Mouse (Mus musculus) brain, adult 2 months (tissue): ENCODE measurements at regions not wholly inside any gene's neighbourhood (a gene's known extent, or its start where the extent isn't known, plus 50 kb on each side); places are given as distances from the start of the nearest gene placed in this dataset.
A peak's percentile ranks its signal among the peaks of the same experiment; 100 is the strongest.

ENCODE experiments used
- DNase-seq: peaks from one replicate; pipeline ENCODE4 v3.0.0; 2011; ENCODE audit warnings: low read depth, low spot score

GRCm38 (mm10) chr9:113421645-113422044 lies 286.4 kb downstream of the Pdcd6ip start:
- DNase-seq = no peak

DNA sequence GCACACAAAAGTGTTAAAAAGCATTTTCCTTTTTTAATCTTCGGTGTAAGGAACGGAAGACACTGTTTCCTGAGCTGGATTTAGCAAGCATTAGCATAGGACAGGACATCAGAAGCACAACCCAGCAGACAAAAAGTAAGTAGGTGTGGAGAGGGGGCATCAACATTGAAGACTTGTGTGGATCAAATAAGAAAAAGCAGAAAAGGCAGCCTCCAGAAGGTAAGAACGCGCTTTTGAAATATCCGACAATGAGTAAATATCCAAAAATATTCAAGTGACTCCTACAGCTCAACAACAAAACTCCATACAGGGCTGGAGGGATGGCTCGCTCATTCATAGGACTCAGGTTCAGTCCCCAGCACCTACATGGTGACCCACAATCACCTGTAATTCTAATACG lies 286.9 kb downstream of the Pdcd6ip start:
- peak; percentile 42 for DNase-seq

- DNase-seq = no peak
Measured at GRCm38 (mm10) chr9:113419801-113420200, 288.3 kb downstream of the Pdcd6ip start.

DNA sequence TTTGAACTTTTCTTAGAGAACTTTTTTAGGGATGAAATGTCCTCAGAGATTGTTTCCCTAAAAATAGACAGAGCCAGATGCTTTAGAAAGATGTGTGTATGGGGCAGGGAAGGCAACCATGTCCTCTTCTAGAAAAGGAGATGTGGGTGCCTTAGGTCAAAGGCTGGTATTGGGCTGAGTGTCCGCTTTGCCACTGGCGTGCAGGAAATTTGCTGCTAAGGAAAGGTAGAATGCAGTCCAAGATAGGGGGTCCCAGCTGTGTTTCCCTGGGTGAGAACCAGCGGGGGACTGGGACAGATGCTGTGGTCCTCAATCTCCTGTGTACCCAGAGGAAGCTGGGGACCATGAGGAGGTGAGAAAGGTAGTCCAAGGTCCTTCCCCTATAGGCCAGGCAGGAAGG lies 291.0 kb downstream of the Pdcd6ip start:
- no peak for DNase-seq

DNA sequence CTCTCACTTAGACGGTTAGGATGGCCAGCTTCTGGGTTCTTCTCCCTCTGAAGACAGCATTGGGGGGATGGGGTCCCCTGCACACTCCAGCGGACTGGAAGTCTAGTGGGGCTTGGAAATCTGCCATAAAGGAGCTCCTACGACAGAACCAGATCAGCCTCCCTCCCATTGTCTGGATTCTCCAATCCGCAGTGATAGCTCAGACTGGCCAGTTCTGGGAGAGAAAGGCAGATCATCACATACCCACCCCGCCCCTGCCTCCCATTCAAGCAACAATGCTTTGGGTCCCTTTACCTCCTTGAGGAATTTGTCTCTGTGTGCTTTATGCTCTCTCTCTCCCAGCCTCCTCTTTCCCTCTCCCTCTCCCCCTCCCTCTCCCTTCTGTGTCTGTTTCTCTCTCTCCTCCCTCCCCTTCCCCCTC lies 292.5 kb downstream of the Pdcd6ip start:
- no peak for DNase-seq

- no peak for DNase-seq
Measured at GRCm38 (mm10) chr9:113414690-113415089, 293.4 kb downstream of the Pdcd6ip start.

DNA sequence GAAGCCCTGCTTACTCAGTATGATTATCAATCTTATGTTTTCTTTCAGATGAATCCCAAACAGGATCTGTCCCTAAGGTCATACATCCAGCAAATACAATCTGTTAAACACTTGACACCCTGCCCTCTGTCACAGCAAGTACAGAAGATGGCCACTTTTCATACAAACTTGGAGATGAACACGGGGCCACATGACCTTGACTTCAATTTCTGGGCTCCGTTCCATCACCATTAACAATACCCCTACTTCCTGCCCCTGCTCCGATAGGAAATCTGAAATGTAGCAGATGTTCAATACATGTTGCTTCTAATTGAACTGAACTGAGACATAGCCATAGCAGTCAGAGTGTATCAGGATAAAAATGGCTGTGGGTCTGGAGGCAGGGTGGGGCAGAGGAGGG lies 294.2 kb downstream of the Pdcd6ip start:
- no peak for DNase-seq

GRCm38 (mm10) chr9:113411638-113412037 lies 296.4 kb downstream of the Pdcd6ip start:
- no peak for DNase-seq

DNA sequence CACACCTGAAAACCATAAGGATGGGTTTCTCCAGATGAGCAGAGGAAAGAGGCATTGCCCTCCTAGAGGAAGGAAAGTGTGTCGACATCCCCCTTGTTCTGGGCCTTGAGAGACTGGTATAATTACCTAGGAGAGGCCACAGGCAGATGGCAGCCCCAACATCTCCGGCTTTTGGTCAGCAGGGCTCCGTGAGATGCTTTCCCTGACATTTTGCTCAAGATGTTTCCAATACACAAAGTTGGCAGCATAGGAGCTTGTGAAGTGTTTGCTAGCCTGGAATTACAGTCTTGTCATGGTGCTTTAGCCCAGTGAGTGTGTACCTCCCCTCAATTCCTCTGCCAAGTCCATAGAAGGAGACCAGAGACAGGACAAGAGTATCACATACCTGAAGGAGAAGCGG lies 299.5 kb downstream of the Pdcd6ip start:
- no peak for DNase-seq

DNA sequence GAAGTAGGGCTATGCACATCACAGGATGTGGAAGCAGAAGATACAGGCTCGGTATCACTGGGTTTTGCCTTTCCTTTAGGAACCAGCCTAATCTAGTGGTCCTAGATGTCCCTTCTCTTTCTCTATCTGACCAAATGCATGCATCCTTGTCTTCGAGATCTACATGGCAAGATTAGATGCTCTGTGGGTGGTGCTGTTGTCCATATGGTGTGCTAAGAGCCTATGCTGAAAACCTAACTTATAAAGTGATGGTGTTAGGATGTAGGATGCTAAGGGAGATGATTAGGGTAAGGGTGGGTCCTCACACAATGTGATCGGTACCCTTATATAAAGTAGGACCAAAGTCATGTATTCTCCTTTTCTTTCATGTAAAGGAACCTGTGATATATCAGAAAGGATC lies 313.7 kb downstream of the Pdcd6ip start:
- DNase-seq = peak; percentile 57

- DNase-seq = peak; percentile 48
Measured at GRCm38 (mm10) chr9:113387356-113387755, 320.7 kb downstream of the Pdcd6ip start.

- no peak for DNase-seq
Measured at GRCm38 (mm10) chr9:113381591-113382110, 326.4 kb downstream of the Pdcd6ip start.

DNA sequence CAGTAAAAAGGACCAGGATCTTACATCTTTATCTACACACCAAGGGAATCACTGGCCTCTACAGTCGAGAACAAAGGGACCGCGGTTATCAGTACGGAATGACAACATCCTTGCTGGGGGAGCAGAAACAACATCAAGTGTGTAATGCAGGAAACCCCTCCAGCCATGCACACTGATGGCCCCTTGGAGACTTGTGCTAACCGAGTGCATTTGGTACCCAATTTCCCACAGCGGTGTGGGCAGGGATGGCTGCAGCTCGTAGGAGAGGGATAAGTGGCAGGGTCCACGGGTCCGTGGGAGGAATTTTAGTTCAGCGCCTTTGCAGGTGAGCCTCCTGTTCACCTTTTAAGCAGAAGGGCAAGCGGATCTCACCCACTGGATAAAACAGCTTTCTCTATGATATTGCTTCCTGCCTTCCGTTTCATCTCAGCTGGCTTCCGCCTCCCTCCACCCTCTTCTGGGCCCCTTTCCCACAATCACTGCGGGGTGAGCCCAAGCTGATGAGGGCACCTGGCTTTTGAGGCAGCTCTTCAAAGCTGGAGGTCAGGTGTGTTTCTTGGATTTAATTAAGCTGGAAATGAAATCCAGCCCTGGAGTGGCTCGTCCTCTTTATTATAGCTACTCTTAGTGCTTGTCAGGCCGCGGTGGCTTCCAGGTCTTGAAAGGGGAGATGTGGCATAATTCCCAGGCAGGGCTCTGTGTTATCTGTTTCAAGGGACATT lies 327.5 kb downstream of the Pdcd6ip start:
- peak; percentile 45 for DNase-seq

- DNase-seq = no peak
Measured at GRCm38 (mm10) chr9:113378525-113378924, 329.5 kb downstream of the Pdcd6ip start.

DNA sequence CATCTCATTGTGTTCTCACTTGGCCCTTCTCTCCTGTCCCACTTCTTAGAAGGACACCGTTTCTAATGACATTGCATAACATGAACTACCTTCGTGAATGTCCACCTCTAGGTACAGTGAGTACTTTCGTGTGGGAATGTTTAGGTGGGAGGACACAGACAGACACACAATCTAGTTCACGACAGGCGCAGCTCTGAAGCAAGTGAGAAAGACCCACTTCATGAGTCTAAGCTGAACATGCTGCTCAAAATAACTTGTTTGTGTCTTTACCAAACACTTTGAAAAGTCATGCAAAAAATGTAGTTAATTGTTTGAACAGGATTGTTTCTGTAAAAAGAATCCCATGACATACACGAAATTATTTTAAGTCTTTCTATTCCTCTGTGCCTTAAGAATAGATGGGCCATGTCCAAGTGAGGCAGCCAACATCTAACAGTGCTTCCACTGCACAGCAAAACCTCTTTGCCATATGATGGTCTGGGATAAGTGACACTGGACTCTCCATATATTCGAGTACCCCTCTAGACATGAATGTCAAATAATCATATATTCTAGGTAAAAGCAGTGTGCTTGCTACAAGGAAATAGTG lies 336.2 kb downstream of the Pdcd6ip start:
- peak; percentile 69 for DNase-seq

GRCm38 (mm10) chr9:113347942-113348341 lies 360.1 kb downstream of the Pdcd6ip start:
- no peak for DNase-seq

DNA sequence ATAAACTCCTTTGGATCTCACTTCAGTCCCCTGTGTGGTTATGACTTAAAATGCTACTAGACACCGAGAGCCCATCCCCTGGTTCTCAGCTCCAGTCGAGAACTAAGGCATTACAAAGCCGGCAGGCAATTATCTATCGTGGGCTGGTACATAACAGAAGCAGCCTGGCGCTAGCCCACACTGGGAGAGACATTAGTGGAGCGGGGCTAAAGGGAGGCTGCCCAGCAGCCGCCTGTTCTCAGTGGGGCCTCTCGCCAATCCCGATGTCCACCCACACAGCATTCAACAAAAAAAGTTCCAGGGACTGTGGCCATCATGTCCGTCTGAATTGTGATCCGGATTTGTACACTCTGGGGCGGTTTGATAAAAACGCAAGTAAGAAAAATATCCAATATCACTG lies 361.5 kb downstream of the Pdcd6ip start:
- DNase-seq = peak; percentile 80

DNA sequence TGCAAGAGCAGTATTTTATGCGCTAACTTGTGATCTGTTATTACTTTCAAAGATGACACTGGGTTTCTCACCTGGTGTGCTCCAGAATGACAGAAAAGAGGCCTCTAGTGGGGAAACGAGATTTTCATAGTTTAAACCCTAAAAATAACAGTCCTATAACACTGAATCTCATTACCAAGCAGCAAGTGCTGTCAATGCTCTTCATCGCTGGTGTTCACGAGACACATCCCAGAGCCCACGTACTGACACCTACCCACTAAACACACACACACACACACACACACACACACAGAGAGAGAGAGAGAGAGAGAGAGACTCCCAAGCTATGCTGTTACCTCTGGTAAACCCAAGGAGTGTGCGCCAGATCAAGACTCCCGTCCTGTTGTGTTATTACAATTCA lies 365.9 kb downstream of the Pdcd6ip start:
- DNase-seq = peak; percentile 89

- peak; percentile 86 for DNase-seq
Measured at GRCm38 (mm10) chr9:113340838-113341237, 367.2 kb downstream of the Pdcd6ip start.

GRCm38 (mm10) chr9:113340036-113340435 lies 368.0 kb downstream of the Pdcd6ip start:
- DNase-seq = peak; percentile 88

DNA sequence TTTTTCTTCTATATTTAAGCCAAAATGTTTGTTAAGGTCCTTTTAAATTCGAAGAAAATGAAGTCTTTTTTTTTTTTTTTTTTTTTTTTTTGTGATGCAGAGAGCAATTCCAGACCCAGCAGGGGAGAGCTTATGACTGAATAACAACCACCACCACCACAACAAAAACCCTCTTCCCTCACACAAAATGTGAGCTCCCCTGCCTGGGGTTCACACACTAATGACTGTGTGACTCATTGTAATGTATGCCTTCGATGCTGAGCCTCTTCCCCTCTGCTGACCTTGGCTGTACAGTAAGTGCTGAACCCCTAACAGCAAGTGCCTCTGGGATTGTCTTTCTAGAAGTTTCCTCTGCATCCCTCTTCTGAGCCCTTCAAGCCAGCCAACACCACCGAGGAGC lies 383.6 kb downstream of the Pdcd6ip start:
- DNase-seq = no peak

- DNase-seq = no peak
Measured at GRCm38 (mm10) chr9:113309707-113310574, 398.1 kb downstream of the Pdcd6ip start.
